Mouse (Mus musculus) kidney, postnatal 0 days (tissue): ENCODE measurements around the gene Dennd6b. TPM values are rescaled to one million over a fixed set of nuclear protein-coding genes. Genes with fewer than 3 reads are reported as not detected.

ENCODE experiments used
- ATAC-seq: fragments of 200-750 bp; cut with Nextera tagmentation; replicated peaks from 2 replicates; pipeline ENCODE4 v1.8.0; 2017; ENCODE audit warnings: low read depth, moderate number of reproducible peaks, moderate TSS enrichment, moderate library complexity; ENCODE audit not compliant: low FRiP score
- DNase-seq: peaks from one replicate; pipeline ENCODE4 v3.0.0-alpha.2; 2016; ENCODE audit warnings: low spot score
- H3K27ac ChIP-seq: fragments of 300-500 bp; sonication (generic); 2 replicates; pipeline ENCODE4 v1.5.1; 2014; ENCODE audit warnings: mild to moderate bottlenecking
- H3K27me3 ChIP-seq: fragments of 300-500 bp; sonication (generic); 2 replicates; pipeline ENCODE4 v1.6.1; 2014; ENCODE audit warnings: low read length, mixed read lengths; ENCODE audit not compliant: insufficient read depth
- H3K36me3 ChIP-seq: fragments of 300-500 bp; sonication (generic); 2 replicates; pipeline ENCODE4 v1.6.1; 2014; ENCODE audit warnings: low read length, mixed read lengths; ENCODE audit not compliant: insufficient read depth
- H3K4me1 ChIP-seq: fragments of 300-500 bp; sonication (generic); replicated peaks from 2 replicates; pipeline ENCODE4 v1.6.1; 2014; ENCODE audit warnings: antibody characterized with exemption, low read length, mixed read lengths; ENCODE audit not compliant: insufficient read depth
- H3K4me2 ChIP-seq: fragments of 300-500 bp; sonication (generic); 2 replicates; pipeline ENCODE4 v1.6.1; 2014; ENCODE audit warnings: mild to moderate bottlenecking, low read length, moderate library complexity, mixed read lengths
- H3K4me3 ChIP-seq: fragments of 300-500 bp; sonication (generic); replicated peaks from 2 replicates; pipeline ENCODE4 v1.5.1; 2014; ENCODE audit warnings: low read depth, low read length
- H3K9ac ChIP-seq: fragments of 300-500 bp; sonication (generic); 2 replicates; pipeline ENCODE4 v1.6.1; 2014; ENCODE audit warnings: low read depth, low read length
- H3K9me3 ChIP-seq: fragments of 300-500 bp; sonication (generic); replicated peaks from 2 replicates; pipeline ENCODE4 v1.6.1; 2016; ENCODE audit warnings: low read length, inconsistent platforms, mixed read lengths
- CTCF ChIP-seq: IDR thresholded peaks from 2 replicates; pipeline ENCODE4 v1.5.1; 2016; ENCODE audit warnings: antibody characterized with exemption, low read depth, mild to moderate bottlenecking, moderate library complexity
- WGBS: fragments of 180-500 bp; shearing (Covaris S2); extraction: QIAGEN DNeasy Blood & Tissue Kit; methylation state at CpG from one replicate; pipeline ENCODE4 v1.1.7; 2014; 5-methylcytosine and 5-hydroxymethylcytosine counted together
- polyA plus RNA-seq: library from polyadenylated mRNA; unstranded; fragments of >200 nt; fragmentation: Nextera tagmentation; extraction: Ambion mirVana; gene quantifications from 2 replicates; pipeline ENCODE4 v1.2.1, GENCODE M21; 2015

Gene Dennd6b
- polyA plus RNA-seq, 1 experiment from 2014 or later, result 10.4 TPM

DNA sequence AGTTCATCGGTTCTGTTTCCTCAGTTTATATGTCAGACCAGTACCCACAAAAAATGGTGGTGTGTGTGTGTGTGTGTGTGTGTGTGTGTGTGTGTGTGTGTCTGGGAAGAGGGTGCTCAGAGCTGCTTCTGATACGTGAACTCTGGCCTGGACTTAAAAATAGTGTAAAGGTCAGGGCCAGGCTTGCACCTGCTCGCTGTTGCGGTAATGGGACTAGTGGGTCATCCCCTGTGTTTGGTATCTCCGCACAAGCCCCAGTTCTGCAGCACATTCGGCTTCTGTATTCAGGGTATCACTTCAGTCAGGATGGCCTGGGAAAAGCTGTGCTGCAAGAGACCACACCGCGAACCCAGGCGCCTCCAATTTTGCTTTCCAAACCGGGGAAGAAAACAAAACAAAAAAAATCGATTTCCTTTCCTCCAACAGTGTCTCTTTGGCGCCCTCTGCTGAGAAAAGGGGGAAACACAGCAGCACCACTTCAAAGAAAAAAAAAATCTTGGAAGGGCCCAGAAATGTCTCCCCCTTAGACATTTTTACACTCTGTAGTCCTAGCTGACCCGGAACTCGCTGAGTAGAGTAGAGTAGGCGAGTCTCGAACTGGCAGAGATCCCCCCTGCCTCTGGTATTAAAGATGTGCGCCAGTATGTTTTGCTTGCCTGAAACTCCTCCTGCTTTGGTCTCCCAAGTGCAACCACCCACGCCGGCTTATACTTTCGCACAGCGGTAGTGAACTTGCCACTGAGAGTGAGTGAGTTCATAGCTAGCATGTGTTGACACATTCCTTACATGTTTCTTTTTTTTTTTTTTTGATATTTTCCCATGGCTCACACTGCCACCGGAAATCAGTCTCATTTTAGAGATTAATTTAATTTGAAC lies 13.8 kb upstream of the Dennd6b start:
- Histone ChIP-seq H3K27ac (peak overlapping the region; percentile 85), H3K4me1 (no peaks in the 10 kb centered on the region), H3K4me2 (peak overlapping the region; percentile 56), H3K36me3 (no peaks in the 10 kb centered on the region), H3K27me3 (no peaks in the 10 kb centered on the region), H3K9ac (peak overlapping the region; percentile 18; the same call in 1 of the 2 replicates), H3K4me3 (0 out of 2 replicates have a peak overlapping the region, but pooled peaks have one; percentile 16), H3K9me3 (no peaks in the 10 kb centered on the region)
- TF ChIP-seq CTCF, result peak; percentile 86
- ATAC-seq (peak; percentile 54), DNase-seq (peak; percentile 94)
- WGBS, result 11% methylated on average over 22 of the region's 22 CpGs

DNA sequence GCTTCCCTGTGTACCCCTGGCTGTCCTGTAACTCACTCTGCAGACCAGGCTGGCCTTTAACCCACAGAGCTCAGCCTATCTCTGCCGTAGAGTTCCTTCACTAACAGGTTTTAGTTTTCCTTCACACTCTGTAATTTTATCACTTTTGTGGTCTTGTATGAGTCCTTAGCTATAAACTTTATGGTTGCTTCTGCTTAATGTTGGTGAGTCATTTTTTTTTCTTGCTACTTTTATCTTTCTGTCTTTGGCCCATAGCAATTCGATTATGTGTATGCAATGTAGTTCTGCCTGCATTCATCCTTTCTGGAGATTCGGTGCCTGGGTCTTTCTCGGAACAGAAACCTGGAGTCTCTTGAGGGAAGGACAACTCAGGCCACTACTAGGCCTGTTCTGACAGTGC lies 11.2 kb upstream of the Dennd6b start:
- H3K4me3 ChIP-seq, result no peak overlapping the region
- ATAC-seq, result no peak
- no peak for TF ChIP-seq CTCF

DNA sequence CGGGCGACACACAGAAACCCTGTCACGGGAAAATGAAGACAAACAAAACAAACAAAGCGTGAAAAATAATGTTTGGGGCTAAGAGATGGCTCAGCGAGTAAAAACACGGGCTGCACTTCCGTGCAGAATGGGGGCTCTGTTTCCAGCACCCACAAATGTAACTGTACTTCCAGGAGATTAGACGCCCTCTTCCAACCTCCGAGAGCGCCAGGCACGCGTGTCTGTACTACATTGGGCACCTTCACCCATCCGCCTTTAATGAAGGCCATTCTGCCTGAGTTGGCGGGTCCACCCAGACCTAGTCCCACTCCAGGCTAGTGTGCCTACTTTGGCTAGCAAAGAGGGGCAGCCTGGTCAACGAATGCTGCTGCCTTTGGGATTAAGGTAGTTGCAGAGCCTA lies 760 bp upstream of the Dennd6b start:
- TF ChIP-seq CTCF, result no peak
- H3K36me3 ChIP-seq, result no peaks in the 10 kb centered on the region
- H3K9me3 ChIP-seq, result no peaks in the 10 kb centered on the region
- H3K27ac ChIP-seq, result peak overlapping the region; percentile 100
- H3K4me2 ChIP-seq, result peak overlapping the region; percentile 71
- H3K27me3 ChIP-seq, result no peaks in the 10 kb centered on the region
- H3K9ac ChIP-seq, result peak overlapping the region; percentile 99
- peak overlapping the region; percentile 91 for H3K4me3 ChIP-seq
- ATAC-seq, result no peak
- peaks cover 10% of the 10 kb centered on the region for H3K4me1 ChIP-seq
- 68% methylated on average over 15 of the region's 15 CpGs for WGBS
- no peak for DNase-seq

More for the DNA sequence above, 11.2 kb upstream of the Dennd6b start:
- H3K27me3 ChIP-seq, result no peaks in the 10 kb centered on the region
- H3K36me3 ChIP-seq, result no peaks in the 10 kb centered on the region
- H3K9me3 ChIP-seq, result no peaks in the 10 kb centered on the region
- no peak for DNase-seq
- 75% methylated on average over 4 of the region's 4 CpGs for WGBS
- H3K27ac ChIP-seq, result no peak overlapping the region
- H3K4me2 ChIP-seq, result no peak overlapping the region
- no peak overlapping the region for H3K9ac ChIP-seq
- H3K4me1 ChIP-seq, result no peaks in the 10 kb centered on the region

DNA sequence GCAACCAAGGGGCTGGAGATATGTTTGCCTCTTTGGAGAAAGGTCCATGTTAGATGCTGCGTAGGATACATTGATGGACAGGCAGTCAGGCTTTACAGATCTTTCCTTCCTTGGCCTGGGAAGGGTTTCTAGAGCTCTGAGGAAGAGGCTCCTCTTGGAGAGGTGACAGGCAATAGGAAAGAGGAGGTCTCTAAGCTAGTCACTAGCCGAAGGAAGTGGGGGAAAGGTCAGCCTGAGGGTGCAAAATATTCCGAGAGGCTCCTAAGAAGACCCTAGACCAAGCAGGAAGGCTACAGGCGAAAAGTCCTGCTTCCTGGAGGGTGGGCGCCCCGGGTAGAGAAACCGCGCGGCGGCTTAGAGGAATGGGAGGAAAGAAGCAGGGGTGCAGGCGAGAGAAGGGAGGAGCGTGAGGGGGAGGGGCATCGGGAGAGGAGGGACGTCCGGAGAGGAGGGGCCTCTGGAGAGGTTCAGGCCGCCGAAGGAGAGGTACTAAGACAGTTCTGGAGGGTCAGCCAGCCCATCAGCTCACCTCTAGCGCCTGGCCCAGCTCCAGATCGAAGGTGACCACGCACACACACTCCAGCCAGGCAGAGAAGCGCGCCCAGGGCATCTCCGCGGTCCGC lies 495 bp downstream of the Dennd6b start:
- ATAC-seq, result peak; percentile 93
- WGBS, result under 1% methylated on average over 24 of the region's 25 CpGs
- peak overlapping the region; percentile 100 for H3K27ac ChIP-seq
- H3K4me3 ChIP-seq, result peak overlapping the region; percentile 91
- H3K36me3 ChIP-seq, result no peaks in the 10 kb centered on the region
- DNase-seq, result peak; percentile 98
- peak overlapping the region; percentile 71 for H3K4me2 ChIP-seq
- TF ChIP-seq CTCF, result no peak
- peaks cover 10% of the 10 kb centered on the region for H3K4me1 ChIP-seq
- H3K27me3 ChIP-seq, result no peaks in the 10 kb centered on the region
- H3K9me3 ChIP-seq, result no peaks in the 10 kb centered on the region
- peak overlapping the region; percentile 99 for H3K9ac ChIP-seq

DNA sequence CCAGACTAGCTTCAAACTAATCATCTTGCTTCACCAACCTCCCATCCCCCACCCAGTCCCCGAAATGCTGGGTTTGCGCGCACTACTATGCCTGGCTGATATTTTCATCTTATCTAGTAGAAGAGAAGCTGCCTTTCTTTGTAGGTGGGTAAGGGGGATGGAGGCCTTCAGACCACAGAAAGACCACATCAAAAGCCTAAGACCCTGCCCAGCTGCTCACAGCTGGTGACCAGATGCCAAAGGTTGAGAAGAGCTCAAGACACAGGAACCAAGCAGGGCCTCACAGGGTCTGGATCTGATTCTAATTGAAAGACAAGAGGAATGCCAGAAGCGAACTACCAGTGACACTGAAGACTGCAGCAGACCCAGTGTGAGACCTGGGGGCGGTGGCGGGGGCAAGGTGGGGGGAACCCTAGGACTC lies 1.0 kb downstream of the Dennd6b start:
- TF ChIP-seq CTCF, result no peak
- peak overlapping the region; percentile 99 for H3K9ac ChIP-seq
- DNase-seq, result no peak
- H3K27me3 ChIP-seq, result no peaks in the 10 kb centered on the region
- H3K27ac ChIP-seq, result peak overlapping the region; percentile 100
- WGBS, result 44% methylated on average over 6 of the region's 6 CpGs
- peaks cover 10% of the 10 kb centered on the region for H3K4me1 ChIP-seq
- peak overlapping the region; percentile 91 for H3K4me3 ChIP-seq
- peak overlapping the region; percentile 71 for H3K4me2 ChIP-seq
- 0 out of 2 replicates have a peak, but pooled peaks cover 1% of the 10 kb centered on the region for H3K36me3 ChIP-seq
- H3K9me3 ChIP-seq, result no peaks in the 10 kb centered on the region
- ATAC-seq, result no peak

DNA sequence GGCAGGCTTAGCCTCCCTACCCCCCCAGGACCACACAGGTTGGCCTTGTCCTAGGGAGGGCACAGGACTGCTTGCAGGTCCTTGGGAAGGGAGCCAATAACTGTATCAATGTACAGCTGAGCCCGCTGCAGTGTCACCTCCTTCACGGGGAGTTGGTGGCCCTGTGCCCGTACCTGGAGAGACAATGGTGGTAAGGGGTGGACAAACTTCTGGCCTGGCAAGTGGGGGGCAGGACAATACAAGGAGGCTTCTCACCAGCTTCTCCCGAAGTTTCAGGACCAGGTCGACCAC lies 11.4 kb downstream of the Dennd6b start:
- TF ChIP-seq CTCF, result no peak
- Histone ChIP-seq H3K9ac (no peak overlapping the region), H3K27me3 (no peaks in the 10 kb centered on the region), H3K4me2 (no peak overlapping the region), H3K4me3 (no peak overlapping the region), H3K4me1 (peaks cover 12% of the 10 kb centered on the region), H3K36me3 (no peaks in the 10 kb centered on the region), H3K27ac (no peak overlapping the region), H3K9me3 (no peaks in the 10 kb centered on the region)
- ATAC-seq, result no peak
- DNase-seq, result no peak
- WGBS, result 88% methylated on average over 5 of the region's 5 CpGs
